Mouse (Mus musculus) heart, postnatal 14 days (tissue): Measurements from ENCODE around the gene Cib3. TPM values are rescaled to one million over a fixed set of nuclear protein-coding genes. Genes with fewer than 3 reads are reported as not detected.

ENCODE experiments used
- DNase-seq, 2 experiments: peaks; one replicate each; pipeline ENCODE4 v3.0.0; 2021 to 2022
- intact Hi-C: fragments of 180-260 bp; cut with DNase I; formaldehyde crosslinking; loops from one replicate; pipeline ENCODE4 v1.15.1; 2025
- total RNA-seq, 2 experiments: library from RNA; stranded (reverse); gene quantifications; 2 replicates each; pipeline ENCODE4 v1.2.3; 2021

Cib3 gene
- total RNA-seq, 2 experiments from 2014 or later, result not detected

DNA sequence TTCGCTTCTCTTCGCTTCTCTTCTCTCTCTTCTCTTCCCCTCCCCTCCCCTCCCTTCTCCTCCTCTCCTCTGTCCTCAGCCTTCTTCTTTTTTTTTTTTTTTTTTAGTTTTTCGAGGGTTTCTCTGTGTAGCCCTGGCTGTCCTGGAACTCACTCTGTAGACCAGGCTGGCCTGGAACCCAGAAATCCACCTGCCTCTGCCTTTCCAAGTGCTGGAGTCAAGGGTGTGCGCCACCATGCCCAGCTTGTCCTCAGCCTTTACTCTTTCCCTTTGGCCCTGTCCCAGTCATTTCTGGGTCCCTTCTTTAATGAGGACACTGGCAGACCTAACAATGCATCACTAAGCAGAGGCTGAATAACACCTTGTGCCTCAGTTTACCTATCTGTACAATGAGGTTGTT lies 899 bp upstream of the Cib3 start, which contains the start of gene Gm11034:
Gene Gm11034 (minus strand): TSS at position 101 of the 400 bp plus-strand sequence.
- intact Hi-C loops, result no loop called here
- DNase-seq, result no peak

DNA sequence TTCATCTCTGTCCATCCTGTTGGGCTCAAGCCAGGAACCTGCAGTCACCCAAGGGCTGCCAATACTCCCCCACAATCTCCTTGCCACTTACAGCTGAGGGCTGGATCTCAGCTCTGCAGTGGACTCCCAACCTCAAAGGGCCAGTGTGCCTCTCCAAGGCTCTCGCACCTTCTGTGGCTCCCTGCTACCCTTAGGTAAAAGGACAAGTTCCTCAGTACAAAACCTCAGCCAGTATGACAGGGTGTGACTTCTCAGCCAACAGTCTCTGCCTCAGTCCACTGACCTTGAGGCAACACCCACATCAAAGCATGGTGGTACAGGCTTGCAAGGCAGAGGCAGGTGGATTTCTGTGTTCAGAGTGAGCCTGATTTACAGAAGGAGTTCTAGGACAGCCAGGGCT lies 791 bp downstream of the Cib3 start:
- intact Hi-C loops, result no loop called here
- no peak for DNase-seq

DNA sequence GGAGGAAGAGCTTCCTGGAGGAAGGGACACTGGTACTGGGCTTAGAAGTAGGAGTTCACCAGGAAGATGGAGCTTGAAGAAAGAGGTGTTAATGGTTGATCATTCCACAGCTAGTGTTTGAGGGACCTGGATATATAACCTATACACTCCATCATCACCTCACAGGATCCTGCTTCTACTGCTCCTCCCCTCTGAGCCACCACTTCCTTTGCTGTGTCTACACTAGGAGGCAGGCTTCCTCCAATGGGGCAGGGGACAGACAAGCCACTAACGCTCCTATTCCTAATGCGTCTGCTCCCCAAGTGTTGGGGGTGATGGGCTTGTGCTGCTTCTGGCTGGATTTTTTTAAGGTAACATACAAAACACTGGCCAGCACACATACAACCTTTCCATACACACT lies 1.9 kb downstream of the Cib3 start:
- no peak for DNase-seq
- intact Hi-C loops, result no loop called here

DNA sequence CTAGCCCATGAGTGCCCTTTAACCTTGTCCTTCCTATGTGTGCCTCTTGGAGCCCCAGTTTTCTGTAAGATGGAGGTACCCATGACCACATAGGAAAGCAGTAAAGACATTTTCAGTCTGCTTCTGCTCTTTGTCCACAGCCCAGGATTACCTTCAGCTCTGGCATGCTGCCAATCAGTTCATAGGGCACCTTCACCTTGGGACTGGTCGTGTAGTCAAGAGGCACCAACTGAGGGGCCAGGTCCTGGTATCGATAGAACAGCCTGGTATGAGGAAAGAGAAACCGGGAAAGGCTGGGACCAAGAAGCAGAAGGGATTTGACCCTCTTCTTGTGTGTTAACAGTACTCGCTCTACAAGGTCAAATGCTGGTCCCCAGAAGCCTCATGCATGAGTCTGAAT lies 2.4 kb downstream of the Cib3 start:
- DNase-seq, result no peak
- intact Hi-C loops, result no loop called here

DNA sequence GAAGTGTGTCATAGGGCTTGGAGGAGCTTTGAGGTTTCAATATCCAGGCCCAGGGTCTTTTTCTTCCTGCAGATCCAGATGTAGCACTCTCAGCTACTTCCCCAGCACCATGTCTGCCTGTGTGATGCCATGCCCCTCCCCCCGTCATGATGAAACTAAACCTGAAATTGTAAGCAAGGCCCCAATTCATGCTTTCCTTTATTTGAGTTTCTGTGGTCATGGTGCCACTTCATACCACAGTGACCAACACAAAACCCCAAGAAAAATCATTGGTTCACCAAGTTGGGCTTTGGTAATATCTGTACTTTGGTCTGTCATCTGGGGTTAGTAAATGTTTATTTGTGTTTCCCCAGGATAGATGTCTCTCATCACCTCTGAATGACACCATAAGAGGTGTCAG lies 4.1 kb downstream of the Cib3 start:
- intact Hi-C loops, result no loop called here

DNA sequence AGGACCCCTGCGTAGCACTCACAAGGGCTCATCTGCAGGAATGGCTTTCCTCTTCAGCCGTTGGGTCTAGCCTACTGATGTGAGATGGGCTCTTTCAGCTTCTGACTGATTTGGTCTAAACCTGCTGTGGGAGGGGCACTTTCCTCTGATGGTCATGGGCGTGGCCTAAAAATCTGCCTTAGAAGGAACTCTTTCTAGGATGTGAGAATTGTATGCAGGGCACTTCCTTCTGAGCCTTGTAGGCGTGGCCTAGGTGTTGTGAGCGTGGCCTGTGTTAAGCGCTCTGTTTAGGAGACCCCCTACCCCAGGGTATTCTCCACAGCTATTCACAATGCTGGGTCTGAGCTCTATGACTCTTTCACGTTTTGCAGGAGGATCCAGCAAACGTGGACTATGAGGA lies 14.6 kb downstream of the Cib3 start:
- DNase-seq, result no peak
- intact Hi-C loops, result no loop called here

More for the DNA sequence above, 4.1 kb downstream of the Cib3 start:
- no peak for DNase-seq

DNA sequence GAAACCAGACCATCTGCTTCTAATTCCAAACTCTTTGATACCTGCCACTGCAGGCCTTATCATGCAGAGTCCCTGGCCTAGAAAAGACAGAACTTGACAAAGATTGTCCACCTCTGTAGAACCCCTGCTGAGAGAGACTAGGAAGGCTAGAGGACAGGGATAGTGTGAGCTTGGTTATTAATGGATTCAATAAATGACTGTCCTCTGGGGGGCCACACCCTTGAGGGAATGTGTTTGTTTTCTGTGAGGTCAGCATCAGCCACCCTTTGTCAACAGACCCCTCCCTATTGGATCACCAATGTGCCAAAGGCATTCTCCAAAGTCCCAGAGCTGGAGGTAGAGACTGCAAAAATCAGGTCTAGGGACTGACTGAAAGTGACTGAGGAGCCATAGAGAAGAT lies 20.6 kb downstream of the Cib3 start:
- intact Hi-C loops, result no loop called here
- no peak for DNase-seq

DNA sequence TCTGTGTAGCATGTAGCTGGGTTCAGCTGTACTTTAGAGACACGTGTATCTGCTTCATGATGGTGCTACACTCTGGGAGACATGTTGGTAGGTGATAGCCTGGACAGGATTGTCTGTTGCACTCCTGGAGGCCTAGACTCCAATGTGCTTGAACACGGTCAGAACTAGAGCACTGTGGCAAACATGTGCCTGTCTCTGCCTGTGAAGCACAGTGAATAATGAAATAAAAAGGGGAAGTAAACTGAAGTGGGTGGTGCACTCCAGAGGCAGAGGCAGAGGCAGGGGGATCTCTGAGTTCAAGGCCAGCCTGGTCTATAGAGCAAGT lies 22.5 kb downstream of the Cib3 start:
- intact Hi-C loops, result no loop called here
- DNase-seq, result no peak

DNA sequence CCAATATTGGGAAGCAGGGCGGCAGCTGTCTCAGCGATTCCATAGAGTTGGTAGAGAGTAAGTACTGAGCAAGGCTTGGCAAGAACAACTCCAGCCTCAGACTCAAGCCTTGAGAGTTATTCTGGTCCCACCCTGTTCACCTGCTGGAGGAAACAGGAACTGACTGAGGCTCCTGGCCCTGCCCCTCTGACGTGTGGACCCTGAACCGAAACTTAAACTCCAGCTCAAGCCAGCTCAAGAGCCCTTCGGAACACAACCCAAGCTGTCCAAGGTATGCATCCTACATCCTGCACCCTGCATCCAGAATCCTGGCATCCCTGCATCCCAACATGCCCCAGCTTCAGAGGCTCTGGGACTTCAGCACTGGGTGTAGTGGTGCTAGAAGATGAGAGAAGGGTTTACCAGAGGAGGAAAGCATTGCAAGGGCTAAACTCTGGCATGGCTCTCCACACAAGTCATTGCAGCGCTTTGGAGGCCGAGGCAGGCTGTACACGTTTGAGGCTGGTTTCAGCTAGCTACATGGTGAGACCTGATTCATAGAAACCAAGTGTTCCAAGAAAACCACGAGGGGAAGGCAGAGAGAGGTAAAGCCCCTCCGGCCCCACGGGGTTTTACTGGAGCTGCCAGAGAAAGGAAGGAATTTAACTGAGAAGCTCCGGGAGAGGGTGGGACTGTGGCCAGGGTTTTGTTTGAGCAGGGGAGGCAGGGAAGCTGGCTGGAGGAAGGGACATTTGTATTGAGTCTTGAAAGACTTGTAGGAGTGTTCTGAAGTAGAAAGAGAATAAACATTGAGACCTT lies 23.0 kb downstream of the Cib3 start, which contains the start of gene Hsh2d:
Gene Hsh2d (plus strand): TSS at position 222 of the 798 bp plus-strand sequence.
- DNase-seq, result no peak
- intact Hi-C loops, result no loop called here

DNA sequence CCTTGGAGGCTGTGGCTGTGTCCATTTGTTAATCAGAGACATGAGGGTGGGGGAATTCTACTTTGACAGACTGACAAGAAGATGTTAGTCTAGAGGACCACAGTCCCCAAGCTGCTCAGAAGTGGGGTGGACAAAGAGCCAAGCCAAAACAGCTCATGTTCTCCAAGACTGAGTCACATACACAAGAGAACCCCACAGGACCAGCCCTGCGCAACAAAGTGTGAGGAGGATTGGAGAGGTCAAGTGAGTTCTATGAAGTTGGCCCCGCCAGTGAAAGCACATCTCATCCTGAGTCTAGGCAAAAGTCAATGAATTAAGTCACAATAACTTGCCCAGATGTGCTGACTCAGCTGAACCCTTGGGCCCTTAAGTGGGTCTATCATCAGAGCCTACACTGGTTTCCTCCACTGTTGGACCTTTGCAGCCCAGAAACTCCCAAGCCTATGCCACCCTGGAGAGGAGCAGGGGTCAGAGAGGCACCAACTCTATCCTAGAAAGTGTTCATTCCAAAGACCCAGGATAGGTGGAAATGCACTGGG lies 24.8 kb downstream of the Cib3 start:
- no peak for DNase-seq
- intact Hi-C loops, result no loop called here

DNA sequence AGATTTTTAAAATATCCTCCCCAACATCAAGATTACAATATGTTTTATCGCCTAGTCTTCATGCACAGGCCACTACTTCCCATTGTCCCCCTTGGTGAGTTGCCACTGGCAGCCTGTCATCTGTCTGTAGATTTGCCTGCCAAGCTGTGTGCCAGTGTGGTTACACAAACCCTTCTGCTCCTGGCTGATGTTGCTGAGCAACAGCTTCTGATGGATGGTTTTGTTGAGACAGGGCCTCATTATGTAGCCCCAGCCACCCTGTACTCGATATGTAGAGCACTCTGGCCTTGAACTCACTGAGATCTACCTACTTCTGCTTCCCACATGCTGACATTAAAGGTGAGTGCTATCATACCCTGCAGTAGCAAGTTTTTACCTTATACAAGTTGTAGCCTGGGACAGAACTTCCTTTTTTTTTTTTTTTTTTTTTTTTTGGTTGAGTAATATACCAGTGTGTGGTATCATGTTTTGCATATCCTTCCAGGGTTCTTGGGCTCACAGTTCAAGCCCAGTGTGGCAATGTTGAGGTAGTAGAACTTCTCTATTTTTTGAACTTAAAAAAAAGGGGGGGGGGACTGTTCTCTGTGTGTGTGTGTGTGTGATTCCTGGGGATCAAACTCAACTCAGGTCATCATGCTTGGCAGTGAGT lies 29.0 kb downstream of the Cib3 start:
- no peak for DNase-seq
- intact Hi-C loops, result no loop called here

DNA sequence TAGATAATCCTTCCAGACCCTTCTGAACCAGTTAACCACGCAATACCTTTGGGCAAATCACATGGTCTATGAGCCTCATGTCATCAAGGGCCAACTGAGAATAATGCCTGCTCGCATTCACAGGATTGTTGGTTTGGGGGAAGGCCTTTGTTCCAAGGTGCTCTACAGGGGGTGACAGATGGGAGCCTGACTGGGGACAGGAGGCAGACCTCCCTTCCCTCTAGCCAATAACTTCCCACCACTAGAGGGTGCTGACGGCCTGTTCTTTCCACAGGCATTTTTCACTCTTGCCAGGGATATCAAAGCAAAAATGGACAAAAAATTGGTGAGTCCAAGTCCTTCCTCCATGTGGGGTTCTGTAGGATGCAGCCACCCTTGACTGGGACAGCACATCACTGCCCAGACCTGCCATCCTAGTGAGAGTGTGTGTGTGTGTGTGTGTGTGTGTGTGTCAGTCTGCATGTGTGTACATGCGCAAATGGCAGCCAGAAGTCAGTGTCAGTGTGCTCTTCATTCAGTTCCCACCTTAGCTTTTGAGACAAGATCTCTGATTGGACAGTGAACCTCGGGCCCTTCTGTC lies 35.2 kb downstream of the Cib3 start:
- intact Hi-C loops, result loop anchor here (2.0 to 5.0 kb wide), 4 partner anchors 45 to 189 kb away; partner anchors contain the start of gene Ap1m1
- DNase-seq, result peak; percentile 78 to 88

DNA sequence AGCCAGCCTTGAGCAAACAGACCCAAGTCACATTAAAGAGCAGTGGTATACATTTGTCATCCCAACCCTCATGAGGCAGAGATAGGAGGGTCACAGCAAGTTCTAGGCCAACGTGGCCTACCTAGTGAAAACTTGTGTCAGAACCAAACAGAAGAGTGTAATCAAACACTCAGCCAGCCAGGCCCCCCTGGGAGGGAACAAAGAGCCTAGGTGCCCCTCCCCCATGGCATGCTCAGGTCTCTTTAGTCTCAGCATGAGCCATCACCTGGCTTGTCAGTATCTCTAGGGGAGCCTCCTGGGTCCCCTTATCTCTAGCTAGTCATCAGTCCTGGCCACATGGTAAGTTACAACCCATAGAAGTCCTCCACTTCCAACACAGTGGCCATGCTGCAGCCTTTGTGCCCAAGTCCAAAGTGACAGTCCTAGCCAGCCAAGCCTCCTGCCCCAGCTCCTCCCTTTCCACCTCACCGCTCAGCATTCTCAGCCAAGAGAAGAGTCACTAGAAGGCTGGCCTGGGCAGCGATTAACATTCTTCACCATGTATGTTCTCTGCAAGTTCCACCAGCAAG lies 42.9 kb downstream of the Cib3 start:
- DNase-seq, result no peak
- intact Hi-C loops, result no loop called here

DNA sequence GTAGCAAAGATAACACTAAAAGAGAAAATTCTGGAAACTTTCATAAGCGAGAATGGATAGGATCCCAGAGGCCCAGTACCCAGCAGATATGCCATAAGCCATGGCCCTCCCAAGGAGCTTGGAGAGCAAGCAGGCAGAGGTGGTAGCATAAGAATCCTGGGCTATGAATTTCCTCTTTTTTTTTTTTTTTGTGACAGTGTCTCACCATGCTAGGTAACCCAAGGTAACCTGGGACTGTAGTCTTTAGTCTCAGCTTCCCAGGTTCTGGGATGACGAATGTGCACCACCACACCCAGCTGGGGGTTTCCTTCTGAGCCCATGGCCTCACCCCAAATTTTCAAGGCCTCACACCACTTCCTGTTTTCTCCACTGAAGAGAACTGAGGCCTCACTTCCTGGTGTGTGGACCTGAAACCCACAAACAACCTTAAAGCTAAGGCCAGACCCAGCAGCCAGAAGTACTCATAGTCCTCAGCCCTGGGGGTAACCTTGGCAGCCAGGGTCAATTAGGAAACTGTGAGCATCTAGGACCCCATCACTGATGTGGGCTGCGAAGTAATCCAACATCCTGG lies 43.5 kb downstream of the Cib3 start:
- intact Hi-C loops, result no loop called here
- no peak for DNase-seq

DNA sequence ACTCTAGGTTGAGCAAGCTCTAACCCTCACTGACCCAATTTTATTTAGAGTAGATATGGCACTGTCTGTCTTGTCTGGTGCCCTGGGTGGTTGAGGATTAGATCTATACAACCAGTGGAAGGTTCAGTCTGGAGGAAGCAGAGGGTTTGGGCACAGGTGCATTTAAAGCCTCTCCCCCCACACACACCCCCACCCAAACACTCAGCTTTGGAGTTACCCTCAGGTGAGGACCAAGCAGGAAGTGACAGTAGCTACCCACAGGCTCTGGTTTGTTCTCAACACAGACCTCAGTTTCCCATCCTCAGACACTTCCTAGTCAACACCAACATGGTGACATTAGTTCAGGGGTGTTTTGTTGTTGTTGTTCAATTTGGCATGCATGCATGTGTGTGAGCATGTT lies 49.8 kb downstream of the Cib3 start:
- no peak for DNase-seq
- intact Hi-C loops, result no loop called here

DNA sequence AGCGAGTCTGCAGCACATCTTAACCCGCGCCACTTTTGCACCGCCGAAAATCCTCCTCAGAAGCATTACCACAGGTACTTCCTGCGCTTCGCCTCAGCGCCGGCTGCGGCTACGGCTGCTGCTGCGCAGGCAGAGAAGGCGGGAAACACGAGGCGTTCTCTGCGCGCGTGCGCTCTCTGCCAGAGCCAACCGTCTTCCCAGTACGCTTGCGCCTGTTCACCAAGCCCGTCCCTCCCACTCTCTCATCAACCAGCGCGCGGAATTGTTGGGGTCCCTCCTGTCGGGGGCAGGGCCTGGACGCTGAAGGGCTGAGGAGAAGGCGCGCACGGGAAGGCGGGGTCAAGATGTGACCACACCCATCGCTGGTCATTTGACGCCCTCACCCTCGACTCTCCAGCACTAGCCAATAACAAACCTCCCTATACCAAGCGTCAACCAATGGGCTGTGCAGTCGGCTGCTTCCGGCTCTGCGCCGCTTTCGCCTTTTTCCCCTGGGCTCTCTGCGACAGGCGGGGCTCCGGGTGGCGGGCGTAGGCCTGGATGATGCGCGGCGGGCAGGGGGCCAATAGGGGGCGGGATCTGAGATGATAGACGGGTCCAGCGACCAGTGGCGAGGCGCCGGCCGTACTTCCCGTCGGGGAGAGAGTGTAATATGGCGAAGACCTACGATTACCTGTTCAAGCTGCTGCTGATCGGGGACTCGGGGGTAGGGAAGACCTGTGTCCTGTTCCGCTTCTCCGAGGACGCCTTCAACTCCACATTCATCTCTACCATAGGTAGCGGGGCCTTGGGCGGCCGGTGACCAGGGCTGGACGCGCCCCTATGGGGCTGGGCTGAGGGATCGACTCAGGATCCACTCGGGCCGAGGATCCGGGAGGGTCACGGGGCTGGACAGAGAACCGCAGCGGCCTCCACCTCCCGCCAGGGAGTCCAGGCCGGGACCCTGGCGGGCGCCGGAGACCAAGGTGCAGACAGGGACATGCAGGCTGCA lies 51.6 kb downstream of the Cib3 start, which contains the start of gene Rab8a:
Gene Rab8a (plus strand): TSS at position 494 of the 991 bp plus-strand sequence.
- DNase-seq, result peak; percentile 99 to 100
- intact Hi-C loops, result no loop called here

DNA sequence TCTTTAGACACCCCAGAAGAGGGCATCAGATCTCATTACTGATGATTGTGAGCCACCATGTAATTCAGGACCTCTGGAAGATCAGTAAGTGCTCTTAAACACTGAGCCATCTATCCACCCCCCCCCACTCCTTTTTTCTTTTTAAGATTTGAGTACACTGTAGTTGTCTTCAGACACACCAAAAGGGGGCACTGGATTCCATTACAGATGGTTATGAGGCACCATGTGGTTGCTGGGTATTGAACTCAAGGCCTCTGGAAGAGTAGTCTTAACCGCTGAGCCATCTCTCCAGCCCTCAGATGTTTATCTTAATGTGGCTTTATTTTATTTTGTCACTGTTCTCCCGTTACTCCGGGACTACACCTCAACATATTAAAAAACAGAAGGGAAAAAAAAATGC lies 52.6 kb downstream of the Cib3 start:
- no peak for DNase-seq
- intact Hi-C loops, result no loop called here

DNA sequence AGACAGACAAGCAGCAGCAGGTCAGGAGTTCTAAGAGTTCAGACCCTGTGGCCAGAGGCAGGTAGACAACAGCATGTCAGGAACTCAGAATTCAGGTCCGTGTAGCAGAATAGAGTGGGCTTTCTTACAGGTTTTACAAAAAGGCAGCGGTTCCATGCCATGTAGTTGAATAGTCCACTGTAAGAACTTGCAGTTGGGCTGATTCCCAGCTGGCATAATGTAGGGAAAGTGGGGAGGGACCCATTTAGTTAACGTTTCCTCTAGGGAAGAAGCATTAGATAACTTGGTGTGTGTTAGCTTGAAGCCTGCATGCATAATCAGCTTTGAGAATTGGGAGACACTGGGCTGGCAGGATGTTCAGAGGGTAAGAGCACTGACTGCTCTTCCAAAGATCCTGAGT lies 53.9 kb downstream of the Cib3 start:
- no peak for DNase-seq
- intact Hi-C loops, result no loop called here

DNA sequence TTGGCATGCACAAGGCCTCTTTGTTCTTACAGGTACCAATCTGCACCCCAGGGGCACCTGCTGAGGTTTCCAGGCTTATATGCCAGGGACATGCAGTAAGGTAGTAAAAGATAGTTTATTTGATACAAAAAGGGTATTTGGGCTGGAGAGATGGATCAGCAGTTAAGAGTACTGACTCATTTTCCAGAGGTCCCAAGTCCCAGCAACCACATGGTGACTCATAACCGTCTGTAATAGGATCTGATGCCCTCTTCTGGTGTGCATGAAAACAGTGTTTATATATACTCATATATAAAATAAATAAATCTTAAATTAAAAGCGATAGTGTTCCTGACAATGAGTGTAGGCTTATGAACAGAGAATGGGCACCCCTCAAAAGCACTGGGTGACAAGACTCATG lies 54.5 kb downstream of the Cib3 start:
- intact Hi-C loops, result no loop called here
- DNase-seq, result no peak
